Mouse (Mus musculus): ENCODE measurements around the gene Gm9508. TPM values are rescaled to one million over a fixed set of nuclear protein-coding genes. Genes with fewer than 3 reads are reported as not detected.

The Gm9508 gene
- polyA plus RNA-seq, 1 experiment from 2014 or later, result not detected

- DNase-seq (ENCODE audit: low spot score), result no peak
These were observed 45.0 kb downstream of the Gm9508 start for GRCm38 (mm10) chr10:77652046-77652445.

DNA sequence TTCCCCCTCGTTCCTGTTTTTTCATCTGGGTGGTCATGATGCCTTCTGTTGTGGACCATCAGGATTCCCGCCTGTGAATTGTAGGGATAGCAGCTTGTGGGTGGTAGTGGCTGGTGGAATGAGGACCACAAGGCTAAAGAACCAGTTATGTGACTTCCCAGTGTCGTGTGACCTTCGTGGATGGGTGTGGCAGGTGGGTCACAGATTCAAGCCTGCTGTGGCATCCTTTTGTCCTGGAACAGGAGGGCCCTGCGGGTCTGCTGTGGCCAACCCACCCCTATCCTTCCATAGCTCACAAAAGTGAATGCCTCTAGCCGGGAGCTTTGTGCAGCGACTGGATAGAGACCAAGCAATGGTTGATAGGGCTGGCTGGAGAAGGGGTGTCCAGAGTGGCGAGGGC, 49.1 kb downstream of the Gm9508 start:
- Histone ChIP-seq H3K4me2 (replicated peaks) (no peak overlapping the region), H3K27me3 (ENCODE audit: control insufficient read depth, insufficient read depth, low read length) (no peaks in the 10 kb centered on the region), H3K4me3 (replicated peaks; ENCODE audit: low read length) (no peak overlapping the region), H3K9ac (no peak overlapping the region), H3K36me3 (replicated peaks; ENCODE audit: control insufficient read depth, insufficient read depth) (peaks cover 38% of the 10 kb centered on the region), H3K4me1 (replicated peaks; ENCODE audit: control insufficient read depth, insufficient read depth, low read length) (no peaks in the 10 kb centered on the region), H3K9me3 (ENCODE audit: control insufficient read depth, low read length) (no peaks in the 10 kb centered on the region), H3K27ac (no peak overlapping the region)
- 82% methylated on average over 8 of the region's 8 CpGs for WGBS
- ATAC-seq (ENCODE audit: low FRiP score) (no peak), DNase-seq (ENCODE audit: low spot score) (no peak)

More at GRCm38 (mm10) chr10:77652046-77652445, 45.0 kb downstream of the Gm9508 start:
- H3K4me3 ChIP-seq (replicated peaks; ENCODE audit: low read length), result no peak overlapping the region
- no peaks in the 10 kb centered on the region for H3K27me3 ChIP-seq (ENCODE audit: control insufficient read depth, insufficient read depth, low read length)
- H3K4me1 ChIP-seq (replicated peaks; ENCODE audit: control insufficient read depth, insufficient read depth, low read length), result no peaks in the 10 kb centered on the region
- H3K9ac ChIP-seq, result no peak overlapping the region
- no peak overlapping the region for H3K27ac ChIP-seq
- no peak for ATAC-seq (ENCODE audit: low FRiP score)
- no peaks in the 10 kb centered on the region for H3K36me3 ChIP-seq (replicated peaks; ENCODE audit: control insufficient read depth, insufficient read depth)
- WGBS, result 90% methylated on average over 9 of the region's 9 CpGs
- no peak overlapping the region for H3K4me2 ChIP-seq (replicated peaks)
- H3K9me3 ChIP-seq (ENCODE audit: control insufficient read depth, low read length), result no peaks in the 10 kb centered on the region

DNA sequence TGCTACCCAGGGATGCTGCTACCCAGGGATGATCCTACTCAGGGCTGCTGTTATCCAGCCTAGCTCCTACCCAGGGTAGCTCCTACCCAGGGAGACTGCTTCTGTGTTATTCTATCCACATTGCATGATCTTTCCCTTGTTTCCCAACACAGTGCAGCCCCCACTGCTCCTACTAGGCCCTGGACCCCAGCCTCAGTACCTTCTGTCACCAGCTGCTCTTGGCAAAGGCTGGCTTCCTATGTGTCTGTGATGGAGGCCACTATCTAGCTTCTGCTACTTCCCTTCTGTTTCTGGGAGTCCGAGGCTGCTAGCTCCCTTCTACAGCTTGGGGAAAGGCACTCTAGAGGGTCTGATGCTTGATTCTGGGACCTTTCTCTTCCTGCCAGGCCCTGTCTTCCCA, 49.6 kb downstream of the Gm9508 start:
- H3K9me3 ChIP-seq (ENCODE audit: control insufficient read depth, low read length), result no peaks in the 10 kb centered on the region
- H3K4me1 ChIP-seq (replicated peaks; ENCODE audit: control insufficient read depth, insufficient read depth, low read length), result no peaks in the 10 kb centered on the region
- ATAC-seq (ENCODE audit: low FRiP score), result no peak
- peaks cover 43% of the 10 kb centered on the region for H3K36me3 ChIP-seq (replicated peaks; ENCODE audit: control insufficient read depth, insufficient read depth)
- no peaks in the 10 kb centered on the region for H3K27me3 ChIP-seq (ENCODE audit: control insufficient read depth, insufficient read depth, low read length)
- 74% methylated on average over 1 of the region's 1 CpGs for WGBS
- no peak overlapping the region for H3K4me3 ChIP-seq (replicated peaks; ENCODE audit: low read length)
- H3K4me2 ChIP-seq (replicated peaks), result no peak overlapping the region
- H3K9ac ChIP-seq, result no peak overlapping the region
- H3K27ac ChIP-seq, result no peak overlapping the region
- no peak for DNase-seq (ENCODE audit: low spot score)

Other genes starting within 250 kb of the Gm9508 start
- gene Fam207a, start 181.4 kb downstream of the Gm9508 start, polyA plus RNA-seq (2014; fragmentation: Nextera tagmentation; extraction: Ambion mirVana), result 37.7 and 41.0 TPM in 2 replicates
- 0.99 and 1.1 TPM in 2 replicates for gene Itgb2, start 167.0 kb downstream of the Gm9508 start, polyA plus RNA-seq (2014; fragmentation: Nextera tagmentation; extraction: Ambion mirVana)
- gene Pttg1ip, start 115.5 kb downstream of the Gm9508 start, polyA plus RNA-seq (2014; fragmentation: Nextera tagmentation; extraction: Ambion mirVana), result 79.9 and 80.2 TPM in 2 replicates
- gene Sumo3, start 91.1 kb downstream of the Gm9508 start, polyA plus RNA-seq (2014; fragmentation: Nextera tagmentation; extraction: Ambion mirVana), result 235 and 260 TPM in 2 replicates
- 3.8 and 5.1 TPM in 2 replicates for gene Gm49325, start 91.0 kb downstream of the Gm9508 start, polyA plus RNA-seq (2014; fragmentation: Nextera tagmentation; extraction: Ambion mirVana)
- gene Ube2g2, start 75.0 kb downstream of the Gm9508 start, polyA plus RNA-seq (2014; fragmentation: Nextera tagmentation; extraction: Ambion mirVana), result 54.1 and 54.7 TPM in 2 replicates
- 0.94 and 1.2 TPM in 2 replicates for gene Tspear, start 10.7 kb downstream of the Gm9508 start, polyA plus RNA-seq (2014; fragmentation: Nextera tagmentation; extraction: Ambion mirVana)
- gene Gm19402, start 6.5 kb downstream of the Gm9508 start, polyA plus RNA-seq (2014; fragmentation: Nextera tagmentation; extraction: Ambion mirVana), result not detected in 2 replicates
- not detected in 2 replicates for gene Gm10272, start 9.4 kb upstream of the Gm9508 start, polyA plus RNA-seq (2014; fragmentation: Nextera tagmentation; extraction: Ambion mirVana)
- gene Gm10024, start 14.2 kb upstream of the Gm9508 start, polyA plus RNA-seq (2014; fragmentation: Nextera tagmentation; extraction: Ambion mirVana), result not detected in 2 replicates
- not detected in 2 replicates for gene Gm10142, start 18.6 kb upstream of the Gm9508 start, polyA plus RNA-seq (2014; fragmentation: Nextera tagmentation; extraction: Ambion mirVana)
- gene Krtap12-1, start 23.4 kb upstream of the Gm9508 start, polyA plus RNA-seq (2014; fragmentation: Nextera tagmentation; extraction: Ambion mirVana), result not detected in 2 replicates
- not detected in 2 replicates for gene Gm10100, start 29.3 kb upstream of the Gm9508 start, polyA plus RNA-seq (2014; fragmentation: Nextera tagmentation; extraction: Ambion mirVana)
- gene Gm18596, start 45.4 kb upstream of the Gm9508 start, polyA plus RNA-seq (2014; fragmentation: Nextera tagmentation; extraction: Ambion mirVana), result not detected in 2 replicates
- not detected in 2 replicates for gene Gm9736, start 54.1 kb upstream of the Gm9508 start, polyA plus RNA-seq (2014; fragmentation: Nextera tagmentation; extraction: Ambion mirVana)
- not detected in 2 replicates for gene Gm3233, start 62.4 kb upstream of the Gm9508 start, polyA plus RNA-seq (2014; fragmentation: Nextera tagmentation; extraction: Ambion mirVana)
- gene Gm3238, start 74.1 kb upstream of the Gm9508 start, polyA plus RNA-seq (2014; fragmentation: Nextera tagmentation; extraction: Ambion mirVana), result not detected in 2 replicates
- not detected in 2 replicates for gene Gm7138, start 79.7 kb upstream of the Gm9508 start, polyA plus RNA-seq (2014; fragmentation: Nextera tagmentation; extraction: Ambion mirVana)
- gene Gm3250, start 85.3 kb upstream of the Gm9508 start, polyA plus RNA-seq (2014; fragmentation: Nextera tagmentation; extraction: Ambion mirVana), result not detected in 2 replicates
- gene Gm7137, start 91.0 kb upstream of the Gm9508 start, polyA plus RNA-seq (2014; fragmentation: Nextera tagmentation; extraction: Ambion mirVana), result not detected in 2 replicates
- not detected in 2 replicates for gene Gm9639, start 97.8 kb upstream of the Gm9508 start, polyA plus RNA-seq (2014; fragmentation: Nextera tagmentation; extraction: Ambion mirVana)
- gene Gm19668, start 101.9 kb upstream of the Gm9508 start, polyA plus RNA-seq (2014; fragmentation: Nextera tagmentation; extraction: Ambion mirVana), result not detected in 2 replicates
- not detected in 2 replicates for gene Gm9507, start 114.6 kb upstream of the Gm9508 start, polyA plus RNA-seq (2014; fragmentation: Nextera tagmentation; extraction: Ambion mirVana)
- gene Gm2696, start 117.4 kb upstream of the Gm9508 start, polyA plus RNA-seq (2014; fragmentation: Nextera tagmentation; extraction: Ambion mirVana), result not detected in 2 replicates
- not detected in 2 replicates for gene Krtap10-4, start 129.9 kb upstream of the Gm9508 start, polyA plus RNA-seq (2014; fragmentation: Nextera tagmentation; extraction: Ambion mirVana)
- not detected in 2 replicates for gene Krtap10-10, start 138.7 kb upstream of the Gm9508 start, polyA plus RNA-seq (2014; fragmentation: Nextera tagmentation; extraction: Ambion mirVana)
- not detected in 2 replicates for gene Gm36176, start 149.6 kb upstream of the Gm9508 start, polyA plus RNA-seq (2014; fragmentation: Nextera tagmentation; extraction: Ambion mirVana)
- gene Gm10318, start 155.6 kb upstream of the Gm9508 start, polyA plus RNA-seq (2014; fragmentation: Nextera tagmentation; extraction: Ambion mirVana), result not detected in 2 replicates
- not detected in 2 replicates for gene Gm3285, start 164.7 kb upstream of the Gm9508 start, polyA plus RNA-seq (2014; fragmentation: Nextera tagmentation; extraction: Ambion mirVana)
- gene Lrrc3, start 205.3 kb upstream of the Gm9508 start, polyA plus RNA-seq (2014; fragmentation: Nextera tagmentation; extraction: Ambion mirVana), result 19.6 and 20.3 TPM in 2 replicates

Measured in hindbrain, embryonic 14.5 days (tissue).